Mouse (Mus musculus) liver, postnatal 0 days (tissue): ENCODE data around the gene Cog6.

Experiments used
- CTCF ChIP-seq: sonication (generic); IDR thresholded peaks from 2 replicates; pipeline ENCODE4 v1.5.1; 2016; ENCODE audit warnings: antibody characterized with exemption, low read depth
- EP300 ChIP-seq: IDR thresholded peaks from 2 replicates; pipeline ENCODE4 v1.6.1; 2016; ENCODE audit warnings: antibody characterized with exemption, low read depth, mild to moderate bottlenecking

DNA sequence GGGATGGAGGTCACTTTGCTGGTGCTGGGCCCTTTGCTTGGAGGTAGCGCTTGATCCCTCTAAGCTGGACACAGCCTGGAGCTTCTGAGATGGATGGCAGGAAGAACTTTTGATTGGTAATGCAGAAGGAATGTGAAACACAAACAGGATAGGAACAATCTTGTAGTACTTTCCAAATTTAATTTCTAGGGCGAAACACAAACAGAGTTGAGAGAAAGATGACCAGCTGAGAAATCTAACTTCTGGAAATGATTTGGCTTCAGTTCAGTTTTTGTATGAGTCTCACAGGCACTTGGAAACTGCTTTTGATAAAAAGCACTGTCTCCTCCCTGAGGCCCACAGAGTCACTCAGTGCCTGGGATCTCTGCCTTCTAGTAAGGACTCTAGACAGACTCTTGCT lies 42.9 kb upstream of the Cog6 start:
- TF ChIP-seq CTCF (no peak), EP300 (no peak)
